Mouse (Mus musculus): Measurements from ENCODE around the gene Zfp74. TPM values are rescaled to one million over a fixed set of nuclear protein-coding genes. Genes with fewer than 3 reads are reported as not detected.

Zfp74 gene
- polyA plus RNA-seq, 1 experiment from 2014 or later = 12.9 TPM

Small RNAs within 50 kb of the gene (microRNA-seq; reads per million reads assigned to microRNA genes)
- gene Mir7668 = not detected

Other genes starting within 250 kb of the Zfp74 start
- gene Catsperg2, start 227.1 kb downstream of the Zfp74 start, polyA plus RNA-seq (2014; fragmentation: Nextera tagmentation; extraction: Ambion mirVana) = not detected in 2 replicates
- gene Zfp84, start 185.5 kb downstream of the Zfp74 start, polyA plus RNA-seq (2014; fragmentation: Nextera tagmentation; extraction: Ambion mirVana) = 15.3 and 19.4 TPM in 2 replicates
- 9.1 and 9.8 TPM in 2 replicates for gene Zfp30, start 170.1 kb downstream of the Zfp74 start, polyA plus RNA-seq (2014; fragmentation: Nextera tagmentation; extraction: Ambion mirVana)
- 22.8 and 26.0 TPM in 2 replicates for gene Zfp790, start 138.0 kb downstream of the Zfp74 start, polyA plus RNA-seq (2014; fragmentation: Nextera tagmentation; extraction: Ambion mirVana)
- 12.3 and 12.4 TPM in 2 replicates for gene Zfp940, start 100.4 kb downstream of the Zfp74 start, polyA plus RNA-seq (2014; fragmentation: Nextera tagmentation; extraction: Ambion mirVana)
- 10.7 and 12.2 TPM in 2 replicates for gene Zfp420, start 94.1 kb downstream of the Zfp74 start, polyA plus RNA-seq (2014; fragmentation: Nextera tagmentation; extraction: Ambion mirVana)
- 14.4 and 15.0 TPM in 2 replicates for gene Zfp27, start 47.5 kb downstream of the Zfp74 start, polyA plus RNA-seq (2014; fragmentation: Nextera tagmentation; extraction: Ambion mirVana)
- gene Zfp383, start 45.9 kb downstream of the Zfp74 start, polyA plus RNA-seq (2014; fragmentation: Nextera tagmentation; extraction: Ambion mirVana) = 6.7 and 7.6 TPM in 2 replicates
- 19.5 and 21.5 TPM in 2 replicates for gene Zfp568, start 29.9 kb upstream of the Zfp74 start, polyA plus RNA-seq (2014; fragmentation: Nextera tagmentation; extraction: Ambion mirVana)
- 5.3 and 5.7 TPM in 2 replicates for gene Zfp14, start 97.3 kb upstream of the Zfp74 start, polyA plus RNA-seq (2014; fragmentation: Nextera tagmentation; extraction: Ambion mirVana)
- gene Zfp82, start 118.8 kb upstream of the Zfp74 start, polyA plus RNA-seq (2014; fragmentation: Nextera tagmentation; extraction: Ambion mirVana) = 8.3 and 9.9 TPM in 2 replicates
- gene Gm26920, start 136.3 kb upstream of the Zfp74 start, polyA plus RNA-seq (2014; fragmentation: Nextera tagmentation; extraction: Ambion mirVana) = 0.80 and 1.7 TPM in 2 replicates
- gene Zfp566, start 136.4 kb upstream of the Zfp74 start, polyA plus RNA-seq (2014; fragmentation: Nextera tagmentation; extraction: Ambion mirVana) = 15.3 and 16.4 TPM in 2 replicates
- gene Zfp260, start 140.7 kb upstream of the Zfp74 start, polyA plus RNA-seq (2014; fragmentation: Nextera tagmentation; extraction: Ambion mirVana) = 136 and 140 TPM in 2 replicates
- gene Zfp382, start 167.9 kb upstream of the Zfp74 start, polyA plus RNA-seq (2014; fragmentation: Nextera tagmentation; extraction: Ambion mirVana) = 7.4 and 10.5 TPM in 2 replicates
- 14.3 and 15.1 TPM in 2 replicates for gene Zfp146, start 215.7 kb upstream of the Zfp74 start, polyA plus RNA-seq (2014; fragmentation: Nextera tagmentation; extraction: Ambion mirVana)
- 4.5 and 5.7 TPM in 2 replicates for gene Cox7a1, start 230.1 kb upstream of the Zfp74 start, polyA plus RNA-seq (2014; fragmentation: Nextera tagmentation; extraction: Ambion mirVana)
- 45.8 and 51.8 TPM in 2 replicates for gene Capns1, start 244.7 kb upstream of the Zfp74 start, polyA plus RNA-seq (2014; fragmentation: Nextera tagmentation; extraction: Ambion mirVana)